Mouse (Mus musculus): ENCODE measurements around the gene Lcn8.

Lcn8 gene

DNA sequence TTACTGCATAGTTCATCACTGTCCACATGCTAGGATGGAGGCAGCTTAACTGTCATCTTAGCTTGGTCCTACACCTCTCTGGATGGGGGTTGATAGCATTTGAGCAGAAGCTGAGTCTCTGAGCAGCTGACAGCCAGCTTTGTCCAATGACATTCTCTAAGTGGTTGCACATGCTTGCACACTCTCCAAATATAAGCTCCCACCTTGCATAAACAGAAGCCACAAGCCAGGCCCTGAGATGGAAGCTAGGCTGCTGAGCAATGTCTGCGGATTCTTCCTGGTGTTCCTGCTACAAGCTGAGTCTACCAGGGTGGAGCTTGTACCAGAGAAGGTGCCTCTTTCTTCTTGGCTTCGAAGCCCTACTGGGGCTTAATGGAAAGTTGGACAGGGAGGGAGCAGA is at the start of gene Lcn8:
Gene Lcn8, plus strand, starts transcription at position 219 of the 400 bp plus-strand sequence.
- no peak for DNase-seq (ENCODE audit: low spot score)

DNA sequence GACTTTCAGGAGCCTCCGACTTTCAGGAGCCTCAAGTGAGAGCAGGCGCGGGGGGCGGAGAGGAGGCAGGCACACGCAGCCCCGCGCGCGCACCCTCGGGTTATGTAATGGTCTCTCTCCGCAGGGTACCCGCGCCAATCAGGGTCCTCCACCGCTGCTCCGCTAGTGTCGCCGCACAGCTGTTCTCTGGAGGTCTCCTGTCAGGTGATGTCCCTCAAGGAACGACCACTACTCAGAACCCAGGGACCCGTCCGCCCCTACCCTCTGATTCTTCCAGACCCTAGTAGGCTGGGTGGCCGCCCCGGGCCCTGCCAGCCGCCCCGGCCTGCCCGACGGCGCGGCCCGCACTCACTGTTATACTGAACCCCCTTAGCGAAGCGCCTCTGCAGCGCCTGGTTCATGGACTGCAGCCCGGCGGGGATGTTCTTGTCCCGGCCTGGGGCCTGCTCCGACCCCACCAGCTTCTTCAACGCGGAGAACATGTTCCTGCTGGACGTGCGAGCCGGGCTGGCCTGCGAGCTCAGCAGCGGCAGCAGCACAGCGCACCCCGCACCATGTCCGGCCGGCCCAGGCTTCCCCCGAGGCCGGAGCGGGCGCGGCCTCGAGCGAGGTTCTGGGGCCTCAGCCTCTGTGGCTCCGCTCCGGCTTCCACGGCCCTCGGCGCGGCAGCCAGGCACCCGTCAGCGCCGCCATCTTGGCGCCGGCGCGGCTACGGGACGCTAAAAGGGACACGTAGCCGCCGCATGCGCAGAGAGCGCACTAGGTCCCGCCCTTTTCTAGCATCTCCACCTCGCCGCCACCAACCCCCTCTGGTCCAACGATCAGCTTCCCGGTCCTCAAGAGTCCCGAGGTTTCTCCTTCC is 44.9 kb upstream of the Lcn8 start, which contains the start of gene Rabl6:
Gene Rabl6, minus strand, starts transcription at position 761 of the 862 bp plus-strand sequence.
- DNase-seq (ENCODE audit: low spot score), result peak; percentile 92

DNA sequence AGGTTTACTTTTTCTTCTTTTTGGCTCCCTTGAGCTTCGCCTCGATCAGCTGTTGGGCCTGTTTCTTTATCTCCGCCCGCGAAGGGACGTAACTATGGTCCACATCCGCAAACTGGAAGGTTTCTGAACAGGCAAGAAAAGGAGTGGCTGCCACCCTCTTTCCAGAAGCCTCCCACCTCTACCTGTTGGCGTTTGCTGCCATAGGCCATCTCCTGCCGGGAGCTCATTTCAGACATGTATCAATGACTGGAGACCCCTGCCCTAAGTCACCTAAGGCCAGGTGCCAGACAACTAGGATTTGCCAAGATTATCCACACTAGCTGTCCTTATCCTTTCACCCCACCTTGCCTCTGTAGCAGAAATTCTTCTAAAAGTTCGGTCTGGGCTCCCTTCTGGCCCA is 44.2 kb upstream of the Lcn8 start:
- DNase-seq (ENCODE audit: low spot score), result no peak

DNA sequence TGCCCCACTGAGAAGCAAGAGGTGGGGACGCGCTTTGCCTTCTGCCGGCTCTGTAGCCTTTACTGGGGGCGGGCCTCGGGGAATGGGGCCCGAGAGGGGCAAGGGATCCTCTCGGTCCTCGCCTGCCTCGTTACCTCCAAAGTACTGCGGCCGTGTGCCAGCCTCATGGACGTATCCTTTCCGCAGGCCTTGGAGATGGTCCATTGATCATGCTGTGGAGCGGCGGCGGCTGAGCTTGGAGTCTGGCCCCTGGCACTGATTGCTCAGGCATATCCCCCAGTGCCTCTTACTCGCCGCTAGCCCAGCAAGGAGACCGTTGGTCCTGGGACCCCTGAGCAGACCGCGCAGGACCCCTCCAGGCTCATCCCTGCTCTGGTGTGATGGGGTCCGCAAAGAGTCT is 36.5 kb upstream of the Lcn8 start:
- DNase-seq (ENCODE audit: low spot score), result no peak

DNA sequence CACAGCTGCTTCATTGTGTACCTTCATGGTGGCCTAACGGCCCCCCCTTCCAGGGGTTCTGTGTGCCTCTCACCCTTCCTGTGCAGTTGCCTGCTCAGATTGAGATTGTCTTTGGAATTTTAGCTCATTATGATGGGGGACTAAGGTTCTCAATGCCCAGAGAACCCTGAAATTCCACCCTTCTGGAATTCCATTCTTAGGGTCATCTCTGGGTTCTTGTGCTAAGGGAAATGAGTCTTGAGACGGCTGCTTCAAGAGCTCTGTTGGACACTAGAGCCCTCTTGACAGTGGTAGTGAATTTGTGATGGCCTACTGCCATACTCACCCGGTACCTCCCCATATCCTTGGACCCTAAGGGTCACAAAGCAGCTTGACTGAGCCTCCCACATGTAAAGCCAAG is 35.3 kb upstream of the Lcn8 start, which contains the start of gene Ccdc183:
Gene Ccdc183, minus strand, starts transcription at position 101 of the 400 bp plus-strand sequence.
- no peak for DNase-seq (ENCODE audit: low spot score)

DNA sequence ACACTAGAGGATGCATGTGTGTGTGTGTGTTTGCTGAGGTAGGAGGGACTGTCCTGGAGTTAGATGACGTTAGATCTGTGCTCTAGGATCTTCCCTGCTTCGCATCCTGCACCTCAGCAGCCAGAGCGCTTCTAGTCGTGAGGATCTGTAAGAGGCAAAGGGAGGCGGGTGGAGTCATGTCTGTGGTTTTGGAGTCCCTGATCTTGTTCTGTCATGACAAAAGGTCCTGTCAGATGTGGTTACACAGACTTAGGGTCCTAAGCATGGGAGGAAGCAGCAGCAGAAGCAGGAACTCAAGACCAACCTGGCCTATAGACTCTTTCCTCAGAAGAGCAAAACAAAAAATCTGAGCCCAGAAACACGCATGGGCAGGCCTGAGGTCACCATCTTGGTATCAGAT is 32.5 kb upstream of the Lcn8 start:
- no peak for DNase-seq (ENCODE audit: low spot score)

DNA sequence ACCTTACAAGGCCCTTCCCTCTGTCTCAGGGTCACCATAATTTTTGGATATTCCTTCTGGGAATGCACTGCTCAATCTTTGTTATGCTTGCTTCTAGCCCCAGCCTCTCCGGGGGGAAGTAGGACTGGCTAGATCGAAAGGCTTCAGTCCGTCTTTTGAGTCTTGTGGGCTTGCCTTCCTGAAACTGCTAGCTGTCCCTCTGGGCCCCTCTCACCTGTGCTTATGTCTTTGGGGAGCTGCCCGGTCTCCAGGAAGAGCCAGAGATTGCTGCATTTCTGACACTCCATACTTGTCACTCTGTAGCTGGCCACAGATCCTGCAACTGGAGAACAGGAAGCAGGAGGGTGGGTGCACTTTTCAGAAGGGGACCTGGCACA is 32.1 kb upstream of the Lcn8 start:
- no peak for DNase-seq (ENCODE audit: low spot score)

DNA sequence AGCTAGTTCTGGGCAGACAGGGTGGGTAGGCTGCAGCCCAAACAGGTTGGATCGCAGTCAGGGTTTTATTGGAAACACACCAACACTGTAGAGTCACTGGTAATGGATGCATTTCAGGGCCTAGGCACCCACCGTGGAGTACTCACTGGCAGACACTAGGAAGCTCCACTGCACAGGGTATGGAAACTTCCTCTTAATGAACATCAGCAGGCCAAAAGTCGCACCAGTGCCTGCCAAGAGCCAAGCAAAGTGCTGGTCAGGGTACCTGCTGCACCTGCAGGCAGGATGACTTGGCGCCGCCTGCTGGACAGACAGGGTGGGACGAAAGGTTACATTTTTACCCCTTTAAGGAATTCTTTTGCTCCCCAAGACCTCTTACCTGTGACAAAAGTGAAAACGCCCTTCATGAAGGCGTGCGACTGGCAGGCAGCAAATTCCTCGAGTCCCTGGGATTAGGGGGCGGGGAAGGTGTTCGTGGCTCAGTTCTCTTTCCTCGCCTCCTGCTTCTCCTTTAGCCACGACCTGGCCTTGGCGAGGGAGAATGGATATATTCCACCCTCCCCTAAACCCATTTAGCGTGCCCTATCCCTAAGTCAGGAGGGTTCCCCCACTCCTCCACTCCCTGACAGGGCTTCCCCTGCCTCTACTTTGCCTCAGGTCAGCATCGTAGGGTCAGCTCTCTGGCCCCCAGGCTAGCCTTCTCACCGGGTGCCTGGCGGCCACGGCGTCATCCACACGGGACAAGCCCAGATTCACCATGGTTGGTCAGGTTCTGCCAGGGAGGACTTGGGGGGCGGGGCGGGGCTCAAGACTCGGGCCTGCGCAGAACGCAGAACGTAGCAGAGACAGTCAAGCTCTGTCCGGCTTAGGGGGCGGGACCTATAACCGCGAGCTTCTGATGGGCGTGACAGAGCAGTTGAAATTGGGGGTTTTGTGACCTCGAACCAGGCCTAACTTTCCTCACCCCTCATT is 31.4 kb upstream of the Lcn8 start, which contains the start of gene Tmem141:
Gene Tmem141, minus strand, starts transcription at position 777 of the 972 bp plus-strand sequence.
- peak; percentile 96 for DNase-seq (ENCODE audit: low spot score)

DNA sequence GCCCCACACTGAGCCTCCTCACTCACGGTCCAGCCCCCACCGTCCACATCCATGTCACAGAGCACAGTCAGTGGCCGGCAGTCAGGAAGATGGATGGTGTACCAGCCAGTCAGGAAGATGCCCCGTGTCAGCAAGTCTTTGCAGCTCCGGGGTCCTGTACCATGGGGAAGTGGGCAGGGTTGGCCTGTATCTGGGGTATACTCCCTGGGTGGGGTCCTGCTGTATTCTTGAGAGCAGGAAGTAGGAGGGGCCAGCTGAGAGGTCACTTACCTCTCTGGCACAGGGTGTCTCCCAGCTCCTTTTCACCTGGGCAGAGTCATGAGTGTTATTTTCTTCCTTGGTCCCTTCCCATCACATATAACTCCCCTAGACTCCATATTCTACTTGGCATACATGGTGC is 26.9 kb upstream of the Lcn8 start:
- DNase-seq (ENCODE audit: low spot score), result no peak

DNA sequence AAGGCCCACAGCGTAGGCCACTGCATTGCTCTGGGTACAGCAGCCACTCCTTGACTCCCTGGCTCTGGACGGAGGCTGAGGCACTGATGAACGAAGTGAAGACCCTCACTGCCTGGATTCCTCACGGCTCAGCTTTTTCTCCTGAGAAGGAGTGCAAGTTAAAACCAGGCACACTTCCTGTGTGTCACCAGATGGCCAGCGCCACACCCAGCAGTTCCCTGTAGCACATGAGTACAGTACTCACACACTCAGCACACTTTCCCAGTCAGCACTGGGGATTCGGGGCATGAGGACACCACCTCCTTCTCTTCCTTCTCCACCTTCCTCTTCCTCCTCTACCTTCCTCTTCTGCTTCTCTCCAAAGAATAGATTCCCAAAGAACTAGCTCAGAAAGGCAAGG is 25.1 kb upstream of the Lcn8 start, which contains the start of gene Fcna:
Gene Fcna, minus strand, starts transcription at position 220 of the 400 bp plus-strand sequence.
- no peak for DNase-seq (ENCODE audit: low spot score)

DNA sequence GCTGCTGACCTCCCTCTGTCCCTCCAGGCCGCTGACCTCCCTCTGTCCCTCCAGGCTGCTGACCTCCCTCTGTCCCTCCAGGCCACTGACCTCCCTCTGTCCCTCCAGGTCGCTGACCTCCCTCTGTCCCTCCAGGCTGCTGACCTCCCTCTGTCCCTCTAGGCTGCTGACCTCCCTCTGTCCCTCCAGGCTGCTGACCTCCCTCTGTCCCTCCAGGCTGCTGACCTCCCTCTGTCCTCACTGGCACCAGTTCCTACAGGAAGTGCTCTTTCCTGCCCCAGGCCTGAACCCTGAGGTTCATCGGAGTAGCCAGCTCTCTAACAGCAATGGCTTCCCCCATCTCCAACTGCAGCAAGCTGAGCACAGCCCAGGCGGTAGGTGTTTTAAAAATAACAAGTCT is 24.2 kb upstream of the Lcn8 start:
- no peak for DNase-seq (ENCODE audit: low spot score)

DNA sequence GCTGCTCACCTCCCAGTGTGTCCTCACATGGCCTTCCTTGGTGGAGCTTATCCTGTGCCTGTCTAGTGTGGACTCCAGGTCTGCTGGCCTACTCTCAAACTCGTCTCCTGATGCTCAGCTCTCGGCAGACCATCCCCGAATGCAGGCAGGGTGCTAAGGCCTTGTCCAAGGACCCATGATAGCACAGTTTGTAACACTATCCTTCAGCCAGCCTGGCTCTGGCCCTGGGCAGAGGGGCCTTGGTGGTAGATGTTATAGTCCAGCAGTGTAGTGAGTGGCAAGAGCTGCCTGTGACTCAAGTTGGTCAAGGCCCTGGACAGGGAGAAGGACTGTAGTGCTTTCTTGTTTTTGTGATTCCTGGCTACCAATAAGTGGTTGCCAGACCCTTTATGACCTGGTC is 19.3 kb upstream of the Lcn8 start:
- DNase-seq (ENCODE audit: low spot score), result no peak

DNA sequence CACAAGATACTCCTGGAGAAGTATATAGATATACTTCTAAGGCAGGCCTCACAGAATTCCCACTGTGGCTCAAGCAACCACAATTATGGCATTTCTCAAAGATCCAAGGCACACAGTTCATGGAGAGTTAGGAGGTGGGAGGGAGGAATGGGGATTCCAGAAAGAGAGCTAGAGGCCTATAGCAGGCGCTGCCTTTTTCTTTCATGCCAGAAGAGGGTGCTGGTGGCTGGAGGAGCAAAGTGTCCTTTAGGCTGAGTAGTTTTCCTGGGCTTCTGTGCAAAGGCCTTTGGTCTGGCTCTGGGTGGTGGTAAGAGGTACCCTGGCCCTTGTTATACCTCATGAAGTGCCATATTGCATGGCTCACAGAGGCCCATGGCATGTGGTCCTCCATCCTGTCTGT is 18.9 kb upstream of the Lcn8 start:
- DNase-seq (ENCODE audit: low spot score), result no peak

DNA sequence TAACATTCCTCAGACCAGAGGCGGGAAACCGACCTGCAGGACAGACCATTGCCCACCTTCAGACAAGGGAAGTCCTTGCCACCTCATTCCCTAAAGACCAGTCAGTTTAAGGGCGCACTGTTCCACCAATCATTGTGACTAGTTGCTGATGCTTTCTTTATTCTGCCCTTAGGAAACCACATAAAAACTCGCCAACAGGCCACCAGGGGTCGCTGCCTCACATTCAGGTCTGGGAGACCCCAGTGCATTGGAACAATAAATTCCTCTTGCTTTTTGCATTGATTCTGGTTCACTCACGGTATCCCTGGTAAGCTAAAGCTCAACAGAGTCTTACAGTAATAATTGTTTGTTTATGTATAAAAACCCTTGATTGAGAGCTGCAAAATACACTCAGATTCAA is 13.0 kb upstream of the Lcn8 start:
- peak; percentile 82 for DNase-seq (ENCODE audit: low spot score)

DNA sequence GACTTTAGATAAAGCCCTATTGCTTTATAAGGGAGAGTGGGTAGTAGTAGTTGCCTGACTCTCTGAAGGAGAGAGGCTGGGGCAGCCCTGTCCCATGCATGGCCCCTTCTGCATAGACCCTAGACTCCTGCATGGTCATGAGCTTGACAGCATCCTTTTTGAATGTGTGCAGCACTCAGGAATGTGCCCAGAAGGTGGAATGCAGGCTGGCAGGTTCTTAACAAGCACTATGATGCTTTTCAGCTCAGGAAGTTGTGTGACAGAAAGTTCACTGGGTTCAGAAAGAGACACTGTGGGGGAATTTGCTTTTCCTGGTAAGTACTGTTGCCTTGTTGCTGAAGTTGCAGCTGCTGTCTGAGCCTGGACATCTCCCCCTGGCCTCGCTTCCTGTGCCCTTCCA is 1.6 kb downstream of the Lcn8 start:
- no peak for DNase-seq (ENCODE audit: low spot score)

DNA sequence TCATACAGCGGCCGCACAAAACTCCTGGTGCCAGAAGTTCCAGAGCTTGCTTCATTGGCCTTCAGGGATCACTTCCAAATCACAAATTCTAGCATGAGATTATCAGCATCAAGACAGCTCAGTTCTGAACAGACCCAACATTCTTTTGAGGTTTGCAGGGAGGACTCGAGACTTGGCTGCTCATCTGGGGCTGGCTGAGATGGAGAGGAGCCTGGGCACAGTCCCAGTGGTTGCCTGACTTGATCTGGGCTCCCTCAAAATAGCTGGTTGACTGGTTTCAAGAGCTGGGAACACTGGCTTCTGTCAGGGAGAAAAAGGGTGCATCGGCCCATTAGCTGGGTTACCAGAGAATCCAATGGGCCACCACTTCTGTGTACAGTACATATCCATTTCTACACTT is 3.8 kb downstream of the Lcn8 start:
- DNase-seq (ENCODE audit: low spot score), result no peak

DNA sequence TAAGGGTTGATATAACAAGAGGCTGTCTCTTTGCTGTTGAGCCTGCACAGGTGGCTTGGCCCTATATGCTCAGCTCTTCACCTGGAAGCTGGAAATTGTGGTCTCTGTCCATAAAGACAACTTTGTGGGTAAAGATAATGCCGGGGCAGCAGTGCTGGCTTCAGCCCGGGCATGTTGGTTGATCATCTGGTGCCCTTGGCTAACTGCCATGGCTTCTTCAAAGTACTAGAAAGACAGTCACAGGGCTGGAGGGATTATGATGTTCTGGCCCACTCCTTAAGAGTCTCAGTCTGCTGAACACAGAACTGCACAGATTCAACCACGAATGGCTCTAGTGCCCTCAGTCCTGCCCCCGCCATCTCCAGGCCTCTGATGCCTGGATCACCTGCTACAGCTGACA is 4.3 kb downstream of the Lcn8 start:
- DNase-seq (ENCODE audit: low spot score), result no peak

DNA sequence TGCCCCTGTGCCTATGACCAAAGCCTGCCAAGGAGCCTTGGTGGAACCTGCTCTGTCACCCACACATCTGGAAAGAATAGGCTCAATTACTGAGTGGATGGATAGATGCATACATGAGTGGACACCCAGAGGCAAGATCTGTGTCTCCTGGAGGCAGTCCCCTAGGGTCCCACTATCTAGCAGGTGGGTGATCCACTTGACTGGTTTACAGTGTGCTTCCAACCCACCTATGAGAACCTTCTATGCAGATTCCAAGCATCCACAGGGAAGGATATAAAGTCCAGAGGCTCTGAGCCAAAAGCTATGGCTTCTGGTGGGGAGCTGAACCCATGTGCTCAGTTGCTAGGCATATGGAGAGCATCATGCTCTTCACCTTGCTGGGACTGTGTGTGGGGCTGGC is 4.7 kb downstream of the Lcn8 start, which contains the start of gene Lcn5:
Gene Lcn5, plus strand, starts transcription at position 301 of the 400 bp plus-strand sequence.
- no peak for DNase-seq (ENCODE audit: low spot score)

DNA sequence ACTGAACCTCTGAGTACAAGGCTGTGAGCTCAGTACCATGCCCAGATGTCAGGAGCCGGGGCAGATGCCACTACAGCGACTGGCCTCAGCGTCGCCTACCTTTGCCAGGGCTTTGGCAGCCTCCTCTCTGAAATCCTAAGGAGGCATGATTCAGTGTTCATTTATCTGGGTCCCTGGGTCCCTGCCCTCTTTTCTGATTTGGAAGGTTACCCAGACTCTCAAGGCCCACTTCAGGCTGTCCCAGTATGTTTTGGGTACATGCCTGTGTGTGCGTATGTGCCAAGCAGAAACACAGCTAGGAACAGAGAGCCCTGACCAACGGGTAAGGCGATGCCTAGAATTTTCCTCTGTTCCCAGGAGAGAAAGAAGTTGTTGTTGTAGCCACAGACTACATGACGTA is 7.4 kb downstream of the Lcn8 start:
- DNase-seq (ENCODE audit: low spot score), result no peak

DNA sequence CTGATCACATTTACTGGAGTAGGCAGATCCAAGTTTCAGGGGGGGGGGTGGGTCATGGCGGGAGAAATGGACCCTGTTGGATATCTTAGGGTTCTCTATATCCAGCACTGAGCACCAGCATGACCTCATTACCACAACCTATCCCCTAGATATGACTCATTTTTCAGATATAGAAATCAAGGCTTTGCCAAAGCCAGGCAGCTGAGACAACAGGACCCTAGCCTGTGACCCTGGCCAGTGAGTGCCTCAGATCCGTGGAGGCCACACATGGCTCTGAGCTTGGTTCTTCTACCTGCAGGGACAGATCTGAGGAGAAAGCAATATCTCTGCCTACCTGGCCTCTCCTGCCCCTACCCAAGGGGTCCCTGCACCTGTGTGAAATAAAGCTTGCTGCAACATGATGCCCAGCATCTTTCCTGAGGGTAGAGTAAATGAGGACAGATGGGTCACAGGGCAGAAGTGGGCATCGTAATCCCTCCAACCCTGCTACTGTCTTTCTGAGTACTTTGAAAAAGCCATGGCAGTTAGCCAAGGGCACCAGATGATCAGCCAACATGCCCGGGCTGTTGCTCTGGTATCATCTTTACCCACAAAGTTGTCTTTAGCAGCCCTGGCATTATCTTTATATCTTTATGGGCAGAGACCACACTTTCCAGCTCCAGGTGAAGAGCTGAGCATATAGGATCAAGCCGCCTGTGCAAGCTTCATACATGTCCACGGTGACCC is 8.5 kb downstream of the Lcn8 start:
- no peak for DNase-seq (ENCODE audit: low spot score)

DNA sequence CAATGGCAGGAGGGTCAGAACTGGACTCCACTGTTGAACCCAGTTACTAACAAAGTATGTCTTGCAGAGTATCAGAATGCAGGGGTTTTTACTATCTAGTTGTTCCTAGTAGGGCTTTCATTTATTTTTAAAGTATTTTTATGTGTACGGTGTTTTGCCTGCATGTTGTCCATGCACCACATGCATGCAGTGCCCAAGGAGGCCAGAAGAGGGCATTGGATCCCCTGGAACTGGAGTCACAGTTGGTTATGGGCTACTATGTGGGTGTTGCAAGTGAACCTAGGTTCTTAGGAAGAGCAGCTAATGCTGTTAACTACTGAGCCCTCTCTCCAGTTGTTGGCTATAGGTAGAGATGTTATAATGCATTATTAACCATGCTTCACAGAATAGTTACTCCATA is 10.6 kb downstream of the Lcn8 start:
- DNase-seq (ENCODE audit: low spot score), result peak; percentile 86

DNA sequence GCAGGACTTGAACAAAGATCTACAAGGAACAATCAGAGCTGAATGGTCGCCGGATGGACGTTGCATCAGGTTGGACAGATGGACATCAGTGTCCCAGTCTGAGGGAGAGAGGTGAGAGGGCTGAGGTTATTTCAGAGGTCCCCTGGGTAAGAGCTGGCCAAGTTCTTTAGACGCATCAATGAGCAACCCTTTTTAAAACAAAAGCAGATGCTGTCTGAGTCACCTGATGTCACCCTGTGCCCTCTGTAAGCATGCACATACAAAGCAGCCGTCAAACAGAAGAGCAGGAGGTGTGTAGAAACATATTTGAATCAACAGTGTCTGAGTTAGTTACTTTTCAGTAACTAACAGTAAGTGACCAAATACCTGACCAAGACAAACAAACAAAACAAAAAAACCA is 11.2 kb downstream of the Lcn8 start:
- DNase-seq (ENCODE audit: low spot score), result no peak

All from testis, postnatal 10 days (tissue).